Mouse (Mus musculus) limb, embryonic 12.5 days (tissue): ENCODE measurements around the gene Limd2. TPM values are rescaled to one million over a fixed set of nuclear protein-coding genes. Genes with fewer than 3 reads are reported as not detected.
"Not testable (repeated sequence)": the region's sequence is repeated elsewhere in the genome, so short reads cannot be mapped to it uniquely, and the experiment has no call there.

Source experiments
- ATAC-seq: fragments of 200-750 bp; cut with Nextera tagmentation; 2 replicates; pipeline ENCODE4 v1.8.0; 2017; ENCODE audit warnings: low read depth, moderate TSS enrichment; ENCODE audit not compliant: insufficient number of reproducible peaks, insufficient read depth, low FRiP score, low TSS enrichment
- H3K27ac ChIP-seq: fragments of 300-500 bp; sonication (generic); 2 replicates; pipeline ENCODE4 v1.5.1; 2016; ENCODE audit warnings: mild to moderate bottlenecking, moderate library complexity
- H3K27me3 ChIP-seq: fragments of 300-500 bp; sonication (generic); 2 replicates; pipeline ENCODE4 v1.6.1; 2016; ENCODE audit warnings: mild to moderate bottlenecking, moderate library complexity
- H3K36me3 ChIP-seq: fragments of 300-500 bp; sonication (generic); 2 replicates; pipeline ENCODE4 v1.6.1; 2016; ENCODE audit warnings: mild to moderate bottlenecking, moderate library complexity
- H3K4me1 ChIP-seq: fragments of 300-500 bp; sonication (generic); replicated peaks from 2 replicates; pipeline ENCODE4 v1.6.1; 2016
- H3K4me2 ChIP-seq: fragments of 300-500 bp; sonication (generic); 2 replicates; pipeline ENCODE4 v1.6.1; 2016; ENCODE audit warnings: mild to moderate bottlenecking, moderate library complexity
- H3K4me3 ChIP-seq: fragments of 300-500 bp; sonication (generic); replicated peaks from 2 replicates; pipeline ENCODE4 v1.5.1; 2016; ENCODE audit warnings: mild to moderate bottlenecking
- H3K9ac ChIP-seq: fragments of 300-500 bp; sonication (generic); replicated peaks from 2 replicates; pipeline ENCODE4 v1.6.1; 2016; ENCODE audit warnings: mild to moderate bottlenecking, moderate library complexity
- H3K9me3 ChIP-seq: fragments of 300-500 bp; sonication (generic); 2 replicates; pipeline ENCODE4 v1.6.1; 2016; ENCODE audit warnings: mild to moderate bottlenecking, moderate library complexity
- WGBS: fragments of 180-500 bp; shearing (Covaris S2); methylation state at CpG from one replicate; pipeline ENCODE4 v1.1.7; 2016; 5-methylcytosine and 5-hydroxymethylcytosine counted together
- polyA plus RNA-seq: library from polyadenylated mRNA; unstranded; fragments of >200 nt; fragmentation: Nextera tagmentation; extraction: Ambion mirVana; gene quantifications from 2 replicates; pipeline ENCODE4 v1.2.1, GENCODE M21; 2016

The Limd2 gene
- 508 and 509 TPM in 2 replicates for polyA plus RNA-seq

- peaks cover 43% of the 10 kb centered on the region for H3K4me1 ChIP-seq
- peak; percentile 7; the same call in 1 of the 2 replicates for ATAC-seq
- WGBS, result 29% methylated on average over 22 of the region's 22 CpGs
Measured at GRCm38 (mm10) chr11:106160841-106161721, at the start of gene Limd2, which contains the start of gene Gm10840. Gene Limd2 (minus strand): TSS chr11:106160860. Gene Gm10840 (plus strand): TSS chr11:106160850.

GRCm38 (mm10) chr11:106202123-106202465 lies 41.4 kb upstream of the Limd2 start, which contains the start of gene Strada:
Gene Strada (minus strand): TSS chr11:106202168.
- Histone ChIP-seq H3K27ac (no peak within 1 kb of the TSS), H3K4me3 (no peak within 1 kb of the TSS), H3K36me3 (peaks cover 88% of the 10 kb centered on the region), H3K4me2 (no peak within 1 kb of the TSS), H3K9me3 (no peaks in the 10 kb centered on the region), H3K9ac (no peak within 1 kb of the TSS), H3K4me1 (no peaks in the 10 kb centered on the region), H3K27me3 (no peaks in the 10 kb centered on the region)
- 88% methylated on average over 5 of the region's 5 CpGs for WGBS
- ATAC-seq, result no peak

More at GRCm38 (mm10) chr11:106160841-106161721, at the start of gene Limd2, which contains the start of gene Gm10840:
- Histone ChIP-seq H3K27ac (peak within 1 kb of the TSS; percentile 100), H3K4me3 (peak within 1 kb of the TSS; percentile 85), H3K36me3 (peaks cover 67% of the 10 kb centered on the region), H3K27me3 (no peaks in the 10 kb centered on the region), H3K9ac (peak within 1 kb of the TSS; percentile 98), H3K4me2 (peak within 1 kb of the TSS; percentile 95), H3K9me3 (no peaks in the 10 kb centered on the region)

GRCm38 (mm10) chr11:106201337-106202122 lies 40.9 kb upstream of the Limd2 start:
- 94% methylated on average over 19 of the region's 19 CpGs for WGBS
- H3K27me3 ChIP-seq, result no peaks in the 10 kb centered on the region
- H3K9ac ChIP-seq, result no peak overlapping the region
- ATAC-seq, result no peak
- no peaks in the 10 kb centered on the region for H3K4me1 ChIP-seq
- H3K36me3 ChIP-seq, result peaks cover 88% of the 10 kb centered on the region
- H3K27ac ChIP-seq, result no peak overlapping the region
- H3K4me2 ChIP-seq, result no peak overlapping the region
- H3K4me3 ChIP-seq, result no peak overlapping the region
- H3K9me3 ChIP-seq, result no peaks in the 10 kb centered on the region

- Histone ChIP-seq H3K9ac (no peak overlapping the region), H3K27me3 (no peaks in the 10 kb centered on the region), H3K4me2 (no peak overlapping the region), H3K36me3 (peaks cover 86% of the 10 kb centered on the region), H3K4me3 (no peak overlapping the region), H3K27ac (no peak overlapping the region), H3K4me1 (no peaks in the 10 kb centered on the region), H3K9me3 (no peaks in the 10 kb centered on the region)
- 81% methylated on average over 6 of the region's 6 CpGs for WGBS
- ATAC-seq, result no peak
Measured at GRCm38 (mm10) chr11:106200756-106201155, 40.1 kb upstream of the Limd2 start.

DNA sequence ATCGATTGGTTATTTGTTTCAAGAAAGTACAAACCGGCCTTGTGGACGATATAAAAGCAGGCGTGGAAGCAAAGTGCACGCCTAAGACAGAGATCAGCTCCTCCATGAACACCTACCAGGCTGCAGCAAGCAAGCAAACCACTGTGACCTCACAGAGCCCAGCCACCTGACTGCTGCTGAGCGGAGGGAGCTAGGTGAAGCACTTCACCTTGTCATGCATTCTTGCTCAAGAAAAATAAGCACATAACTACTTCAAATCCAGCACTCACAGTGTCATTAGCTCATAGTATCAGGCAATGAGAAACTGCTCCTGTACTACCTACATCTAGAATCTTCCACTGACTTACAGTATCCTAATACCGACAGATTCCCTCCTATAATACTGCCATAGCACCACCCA lies 39.3 kb upstream of the Limd2 start:
- 94% methylated on average over 7 of the region's 7 CpGs for WGBS
- not testable (repeated sequence) for ATAC-seq, H3K4me1 ChIP-seq, H3K4me3 ChIP-seq, H3K27ac ChIP-seq, H3K9ac ChIP-seq, H3K4me2 ChIP-seq, H3K27me3 ChIP-seq, H3K9me3 ChIP-seq
- peaks cover 81% of the 10 kb centered on the region for H3K36me3 ChIP-seq

GRCm38 (mm10) chr11:106198277-106198676 lies 37.6 kb upstream of the Limd2 start:
- Histone ChIP-seq H3K9ac (no peak overlapping the region), H3K27me3 (no peaks in the 10 kb centered on the region), H3K36me3 (peaks cover 65% of the 10 kb centered on the region), H3K27ac (no peak overlapping the region), H3K4me1 (peaks cover 3% of the 10 kb centered on the region; the same call in 1 of the 2 replicates), H3K4me3 (no peak overlapping the region), H3K9me3 (no peaks in the 10 kb centered on the region), H3K4me2 (no peak overlapping the region)
- no peak for ATAC-seq
- WGBS, result 92% methylated on average over 4 of the region's 4 CpGs

- Histone ChIP-seq H3K36me3 (peaks cover 38% of the 10 kb centered on the region), H3K9ac (no peak overlapping the region), H3K27ac (no peak overlapping the region), H3K4me2 (no peak overlapping the region), H3K27me3 (no peaks in the 10 kb centered on the region), H3K4me1 (peaks cover 11% of the 10 kb centered on the region), H3K4me3 (no peak overlapping the region), H3K9me3 (no peaks in the 10 kb centered on the region)
- ATAC-seq, result no peak
Measured at GRCm38 (mm10) chr11:106195341-106195740, 34.7 kb upstream of the Limd2 start.

GRCm38 (mm10) chr11:106194891-106195290 lies 34.2 kb upstream of the Limd2 start:
- Histone ChIP-seq H3K4me2 (no peak overlapping the region), H3K36me3 (peaks cover 33% of the 10 kb centered on the region), H3K27ac (no peak overlapping the region), H3K9me3 (no peaks in the 10 kb centered on the region), H3K9ac (no peak overlapping the region), H3K4me1 (peaks cover 11% of the 10 kb centered on the region), H3K4me3 (no peak overlapping the region), H3K27me3 (no peaks in the 10 kb centered on the region)
- ATAC-seq, result no peak
- WGBS, result 90% methylated on average over 7 of the region's 7 CpGs

DNA sequence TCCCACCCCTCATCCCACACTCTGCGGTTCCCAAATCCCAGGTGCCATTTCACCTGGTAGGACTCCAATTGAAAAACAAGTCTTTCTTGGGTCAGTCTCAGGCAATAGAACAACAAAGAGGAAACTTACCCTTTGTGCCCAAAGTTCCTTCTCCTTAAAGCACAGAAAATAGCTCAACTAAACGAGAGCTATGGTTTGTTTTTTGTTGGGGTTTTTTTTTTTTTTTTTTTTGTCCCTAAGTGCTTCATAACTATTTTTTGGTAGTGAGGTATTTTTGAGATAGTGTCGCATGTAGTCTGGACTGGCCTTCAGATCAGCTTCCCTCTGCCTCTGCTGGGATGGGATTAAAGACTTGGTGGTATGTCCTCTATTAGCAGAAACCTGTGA lies 33.5 kb upstream of the Limd2 start:
- peaks cover 11% of the 10 kb centered on the region for H3K4me1 ChIP-seq
- peak overlapping the region; percentile 72 for H3K4me3 ChIP-seq
- H3K27ac ChIP-seq, result peak overlapping the region; percentile 81
- H3K4me2 ChIP-seq, result peak overlapping the region; percentile 73
- 31% methylated on average over 3 of the region's 3 CpGs for WGBS
- H3K27me3 ChIP-seq, result no peaks in the 10 kb centered on the region
- peaks cover 29% of the 10 kb centered on the region for H3K36me3 ChIP-seq
- no peaks in the 10 kb centered on the region for H3K9me3 ChIP-seq
- no peak for ATAC-seq
- peak overlapping the region; percentile 69 for H3K9ac ChIP-seq

- ATAC-seq, result peak; percentile 97
Measured at GRCm38 (mm10) chr11:106193371-106194154, 32.9 kb upstream of the Limd2 start.

More at GRCm38 (mm10) chr11:106193371-106194154, 32.9 kb upstream of the Limd2 start:
- Histone ChIP-seq H3K4me1 (peaks cover 11% of the 10 kb centered on the region), H3K9me3 (no peaks in the 10 kb centered on the region), H3K27ac (peak overlapping the region; percentile 85), H3K36me3 (peaks cover 25% of the 10 kb centered on the region), H3K9ac (peak overlapping the region; percentile 76), H3K27me3 (no peaks in the 10 kb centered on the region), H3K4me2 (peak overlapping the region; percentile 73), H3K4me3 (peak overlapping the region; percentile 72)
- under 1% methylated on average over 43 of the region's 44 CpGs for WGBS
